Mouse (Mus musculus) spleen, adult 2 months (tissue): Measurements from ENCODE around the gene Abcb8.

Source experiments
- CTCF ChIP-seq: fragments of 200-500 bp; IDR thresholded peaks from 2 replicates; pipeline ENCODE4 v1.5.1; 2011; ENCODE audit warnings: mild to moderate bottlenecking, inconsistent platforms; ENCODE audit not compliant: insufficient read depth, insufficient read length, insufficient replicate concordance; ENCODE audit errors: extremely low read depth
- POLR2A ChIP-seq: fragments of 200-500 bp; IDR thresholded peaks from 2 replicates; pipeline ENCODE4 v1.6.1; 2011; ENCODE audit warnings: low read depth, low read length, inconsistent platforms

GRCm38 (mm10) chr5:24446630-24447029 is 53.2 kb downstream of the Abcb8 start:
- TF ChIP-seq CTCF (no peak), POLR2A (no peak)
